Mouse (Mus musculus): Measurements from ENCODE around the gene Ttll8. TPM values are rescaled to one million over a fixed set of nuclear protein-coding genes. Genes with fewer than 3 reads are reported as not detected.

The Ttll8 gene
- total RNA-seq, 1 experiment from 2014 or later, result not detected

GRCm38 (mm10) chr15:88921131-88921991 is 32.9 kb downstream of the Ttll8 start:
- DNase-seq, result peak; percentile 87

GRCm38 (mm10) chr15:88920065-88920464 is 34.2 kb downstream of the Ttll8 start:
- DNase-seq, result no peak

- peak; percentile 91 for DNase-seq
Measured at GRCm38 (mm10) chr15:88919328-88919727, 34.9 kb downstream of the Ttll8 start.

GRCm38 (mm10) chr15:88917126-88917525 is 37.1 kb downstream of the Ttll8 start:
- no peak for DNase-seq

GRCm38 (mm10) chr15:88916366-88916765 is 37.9 kb downstream of the Ttll8 start:
- DNase-seq, result no peak

- no peak for DNase-seq
Measured at GRCm38 (mm10) chr15:88915046-88915445, 39.2 kb downstream of the Ttll8 start.

- no peak for DNase-seq
Measured at GRCm38 (mm10) chr15:88906347-88906746, 47.9 kb downstream of the Ttll8 start.

- no peak for DNase-seq
Measured at GRCm38 (mm10) chr15:88904056-88904811, 50.0 kb downstream of the Ttll8 start.

GRCm38 (mm10) chr15:88903086-88903485 is 51.1 kb downstream of the Ttll8 start:
- no peak for DNase-seq

GRCm38 (mm10) chr15:88902200-88902875 is 51.9 kb downstream of the Ttll8 start:
- peak; percentile 81 for DNase-seq

GRCm38 (mm10) chr15:88896341-88896980 is 57.8 kb downstream of the Ttll8 start:
- no peak for DNase-seq

- no peak for DNase-seq
Measured at GRCm38 (mm10) chr15:88895891-88896290, 58.3 kb downstream of the Ttll8 start.

GRCm38 (mm10) chr15:88895119-88895518 is 59.1 kb downstream of the Ttll8 start:
- no peak for DNase-seq

- no peak for DNase-seq
Measured at GRCm38 (mm10) chr15:88892876-88893275, 61.3 kb downstream of the Ttll8 start.

- DNase-seq, result peak; percentile 60
Measured at GRCm38 (mm10) chr15:88892252-88892651, 62.0 kb downstream of the Ttll8 start.

- DNase-seq, result no peak
Measured at GRCm38 (mm10) chr15:88891676-88892040, 62.6 kb downstream of the Ttll8 start.

- DNase-seq, result peak; percentile 89
Measured at GRCm38 (mm10) chr15:88890751-88891675, 63.2 kb downstream of the Ttll8 start.

GRCm38 (mm10) chr15:88889994-88890393 is 64.2 kb downstream of the Ttll8 start:
- no peak for DNase-seq

GRCm38 (mm10) chr15:88889032-88889431 is 65.2 kb downstream of the Ttll8 start:
- DNase-seq, result no peak

GRCm38 (mm10) chr15:88885376-88885775 is 68.8 kb downstream of the Ttll8 start:
- DNase-seq, result no peak

- DNase-seq, result no peak
Measured at GRCm38 (mm10) chr15:88883342-88883741, 70.9 kb downstream of the Ttll8 start.

All from adrenal gland, postnatal 14 days (tissue).